Mouse (Mus musculus): ENCODE results near the gene Mmp14.
A peak's percentile ranks its signal among the peaks of the same experiment; 100 is the strongest.

Mmp14 gene

GRCm38 (mm10) chr14:54413877-54414700, 17.3 kb upstream of the Mmp14 start:
- peak; percentile 48 for DNase-seq (ENCODE audit: low spot score)

- no peak for DNase-seq (ENCODE audit: low spot score)
Observed at GRCm38 (mm10) chr14:54415241-54416020, 16.0 kb upstream of the Mmp14 start.

DNA sequence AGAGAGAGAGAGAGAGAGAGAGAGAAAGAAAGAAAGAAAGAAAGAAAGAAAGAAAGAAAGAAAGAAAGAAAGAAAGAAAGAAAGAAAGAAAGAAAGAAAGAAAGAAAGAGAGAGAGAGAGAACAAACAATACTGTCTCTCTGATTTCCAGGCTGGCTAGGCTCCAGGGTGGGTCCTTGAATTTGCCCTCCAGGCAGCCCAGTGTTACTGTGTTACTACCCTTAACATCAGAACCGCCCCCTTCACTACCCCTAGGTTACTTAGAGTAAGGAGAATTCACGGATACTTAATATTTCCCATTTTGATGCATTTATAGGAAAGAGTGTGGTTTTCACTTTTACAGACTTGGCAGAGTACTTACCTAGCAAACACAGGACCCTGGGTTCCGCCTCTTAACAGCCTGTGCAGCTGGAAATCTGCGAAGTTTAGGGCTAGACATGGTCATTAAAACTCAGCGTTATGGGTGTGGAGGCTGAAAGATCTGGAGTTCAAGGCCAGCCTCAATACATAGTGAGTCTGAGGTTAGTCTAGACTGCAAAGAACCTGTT, 15.1 kb upstream of the Mmp14 start:
- no peak for DNase-seq (ENCODE audit: low spot score)

DNA sequence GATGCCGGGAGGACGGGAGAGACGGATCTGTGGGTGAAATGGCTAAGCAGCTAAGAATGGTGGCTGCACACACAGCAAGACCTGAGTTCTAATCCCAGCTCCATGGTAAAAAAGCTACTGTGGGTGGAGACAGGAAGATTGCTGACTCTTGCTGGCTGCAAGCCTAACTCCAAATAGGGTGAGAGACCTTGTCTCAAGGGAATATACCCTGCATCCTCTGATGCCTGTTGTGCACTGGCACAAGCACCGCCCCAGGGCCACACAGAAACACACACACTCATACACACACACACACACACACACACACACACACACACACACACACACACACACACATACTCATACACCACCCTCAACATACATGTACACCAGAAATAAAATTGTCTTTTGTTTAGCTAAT, 14.6 kb upstream of the Mmp14 start:
- no peak for DNase-seq (ENCODE audit: low spot score)

DNA sequence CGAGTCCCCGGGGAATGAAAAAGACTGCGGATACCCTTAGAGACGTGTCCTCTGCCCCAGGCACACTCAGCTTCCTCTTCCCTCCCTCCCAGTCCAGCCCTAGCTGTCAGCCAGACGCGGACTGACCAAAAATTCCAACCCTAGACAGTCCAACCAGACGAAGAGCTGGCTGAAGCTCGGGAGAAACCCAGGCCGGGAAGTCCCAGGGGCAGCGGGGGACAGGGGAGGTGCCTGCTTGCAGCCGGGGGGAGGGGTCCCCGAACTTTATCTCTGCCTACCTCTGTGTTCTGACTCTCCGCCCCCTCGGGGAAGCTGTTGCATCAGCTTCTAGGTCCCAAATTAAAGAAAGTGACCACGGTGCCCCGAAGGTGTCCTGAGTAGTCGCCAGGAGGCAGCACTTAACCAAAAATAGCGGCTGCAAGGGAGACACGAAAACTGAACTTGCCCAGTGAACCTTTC, 13.8 kb upstream of the Mmp14 start, which contains the start of gene Slc7a7:
Slc7a7 (minus strand) TSS at position 158 of the 459 bp plus-strand sequence.
- DNase-seq (ENCODE audit: low spot score) = no peak

DNA sequence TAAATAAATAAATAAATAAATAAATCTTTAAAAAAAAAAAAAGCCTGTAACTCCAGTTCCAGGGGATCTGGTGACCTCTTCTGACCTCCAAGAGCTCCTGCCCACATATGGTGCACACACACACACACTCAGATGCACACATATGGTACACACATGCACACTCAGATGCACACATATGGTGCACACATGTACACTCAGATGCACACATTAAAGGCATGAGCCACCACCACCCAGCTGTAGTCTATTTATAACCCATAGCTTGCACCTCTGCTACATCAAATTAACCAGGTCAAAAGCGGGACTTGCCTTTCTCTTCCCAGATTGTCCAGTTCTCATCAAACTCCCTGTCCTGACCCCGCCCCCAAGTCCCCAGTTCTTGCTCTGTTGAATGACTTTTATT, 10.4 kb upstream of the Mmp14 start:
- no peak for DNase-seq (ENCODE audit: low spot score)

DNA sequence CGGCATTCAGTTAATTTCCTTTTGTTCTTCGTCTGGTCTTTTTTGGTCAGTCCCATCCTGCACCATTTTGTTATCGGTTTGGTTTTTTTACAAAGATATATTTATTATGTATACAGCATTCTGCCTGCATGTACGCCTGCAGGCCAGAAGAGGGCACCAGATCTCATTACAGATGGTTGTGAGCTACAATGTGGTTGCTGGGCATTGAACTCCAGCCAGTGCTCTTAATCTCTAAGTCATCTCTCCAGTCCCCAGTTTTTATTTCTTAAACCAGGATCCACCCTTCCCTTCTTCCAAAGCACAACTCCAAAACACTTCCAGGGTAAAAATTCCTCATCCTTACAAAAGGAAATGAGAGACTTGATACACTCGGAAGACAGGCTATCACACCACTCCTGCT, 8.0 kb upstream of the Mmp14 start:
- DNase-seq (ENCODE audit: low spot score) = no peak

GRCm38 (mm10) chr14:54424634-54425033, 6.8 kb upstream of the Mmp14 start:
- DNase-seq (ENCODE audit: low spot score) = no peak

DNA sequence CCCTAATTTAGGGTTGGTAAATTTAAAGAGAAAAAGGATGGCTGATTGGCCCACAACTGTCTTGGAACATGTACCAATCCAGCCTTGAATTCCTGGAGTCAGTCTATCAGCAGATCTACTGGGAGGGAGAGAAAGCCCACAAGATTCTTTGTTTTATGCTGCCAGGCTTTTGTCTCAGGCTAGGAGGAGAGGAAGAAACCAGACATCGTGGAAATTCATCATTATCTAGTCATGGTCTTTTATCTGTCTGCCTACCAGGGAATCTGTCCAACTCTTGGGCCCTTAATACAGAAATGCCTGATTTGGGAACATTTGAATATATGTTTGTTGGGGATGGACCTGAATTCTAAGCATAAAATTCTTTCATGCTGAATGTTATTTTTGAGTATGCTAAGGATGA, 5.9 kb upstream of the Mmp14 start:
- DNase-seq (ENCODE audit: low spot score) = no peak

DNA sequence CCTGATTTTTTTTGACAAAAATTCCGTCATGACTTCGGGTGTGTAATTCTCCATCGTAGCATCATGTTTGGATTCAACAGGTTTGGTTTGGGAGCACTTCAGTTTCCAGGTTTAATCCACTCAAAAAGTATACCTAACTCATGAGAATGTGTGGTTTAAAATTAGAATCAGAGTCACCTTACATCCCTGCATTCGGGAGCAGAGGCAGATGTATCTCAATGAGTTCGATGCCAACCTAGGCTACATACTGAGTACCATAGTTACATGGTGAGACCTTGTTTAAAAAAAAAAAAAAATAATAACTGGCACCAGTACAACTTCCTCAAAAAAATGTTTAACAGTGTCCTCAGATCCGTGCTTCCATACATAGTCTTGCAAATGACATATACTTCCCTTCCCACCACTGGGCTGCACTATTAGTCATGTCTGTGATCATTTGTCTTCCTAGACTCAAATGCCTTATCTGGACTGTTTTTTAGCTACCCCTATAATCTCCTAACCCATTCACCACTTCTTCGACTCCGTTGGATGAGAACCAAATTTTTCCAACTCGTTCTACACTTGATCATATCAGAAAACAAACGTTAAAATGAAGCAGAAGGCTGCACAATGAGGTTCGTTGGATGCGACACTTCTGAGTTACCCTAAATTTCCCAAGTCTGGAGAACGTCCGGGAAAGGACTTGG, 5.3 kb upstream of the Mmp14 start:
- no peak for DNase-seq (ENCODE audit: low spot score)

DNA sequence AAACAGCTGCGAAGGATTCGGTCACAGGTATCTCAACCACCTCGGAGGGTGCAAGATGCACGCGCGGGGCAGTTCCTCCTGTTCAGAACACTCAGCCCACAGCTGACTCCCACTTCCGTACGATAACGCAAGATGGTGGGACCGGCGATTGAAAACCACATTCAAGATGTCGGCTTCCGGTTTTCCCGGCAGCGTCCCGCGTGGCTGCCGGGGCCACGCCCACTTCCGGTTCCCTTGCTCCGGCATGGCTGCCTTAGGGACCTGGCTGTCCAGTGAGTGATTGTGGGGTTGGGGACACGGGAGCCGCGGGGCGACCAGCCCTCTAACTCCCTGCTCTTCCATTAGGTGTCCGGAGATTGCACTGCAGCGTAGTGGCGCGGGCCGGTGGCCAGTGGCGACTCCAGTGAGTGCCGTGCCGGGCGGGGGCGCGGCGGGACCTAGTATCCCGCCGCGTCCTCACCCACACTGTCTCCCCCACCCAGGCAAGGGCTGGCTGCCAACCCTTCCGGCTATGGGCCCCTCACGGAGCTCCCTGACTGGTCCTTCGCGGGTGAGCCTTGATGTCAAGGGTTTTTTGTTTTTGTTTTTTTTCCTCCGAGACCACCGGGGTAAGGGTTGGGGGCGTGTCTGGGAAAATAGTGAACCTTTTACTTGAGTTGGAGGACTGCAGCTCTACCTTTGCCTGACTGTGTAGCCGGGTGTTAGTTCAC, 4.6 kb upstream of the Mmp14 start, which contains the start of gene Mrpl52:
Mrpl52 (plus strand) TSS at position 221 of the 710 bp plus-strand sequence.
- DNase-seq (ENCODE audit: low spot score) = peak; percentile 88

DNA sequence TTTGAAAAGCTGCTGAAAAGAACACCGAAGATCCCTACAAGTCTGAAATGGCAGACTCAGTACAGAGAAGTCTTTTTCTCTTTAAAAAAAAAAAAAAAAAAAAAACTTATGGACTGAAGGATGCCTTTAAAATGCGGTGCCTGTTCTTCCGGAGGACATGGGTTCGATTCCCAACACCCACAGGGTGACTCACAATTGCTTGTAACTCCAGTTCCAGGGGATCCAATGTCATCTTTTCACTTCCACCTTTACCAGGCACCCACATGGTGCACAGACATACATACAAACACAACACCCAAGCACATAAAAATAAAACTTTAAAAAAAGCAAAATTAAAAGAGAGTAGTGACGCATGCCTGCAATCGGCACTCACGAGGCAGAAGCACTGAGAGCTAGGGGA, 3.7 kb upstream of the Mmp14 start:
- DNase-seq (ENCODE audit: low spot score) = no peak

GRCm38 (mm10) chr14:54428421-54428820, 3.0 kb upstream of the Mmp14 start:
- DNase-seq (ENCODE audit: low spot score) = no peak

DNA sequence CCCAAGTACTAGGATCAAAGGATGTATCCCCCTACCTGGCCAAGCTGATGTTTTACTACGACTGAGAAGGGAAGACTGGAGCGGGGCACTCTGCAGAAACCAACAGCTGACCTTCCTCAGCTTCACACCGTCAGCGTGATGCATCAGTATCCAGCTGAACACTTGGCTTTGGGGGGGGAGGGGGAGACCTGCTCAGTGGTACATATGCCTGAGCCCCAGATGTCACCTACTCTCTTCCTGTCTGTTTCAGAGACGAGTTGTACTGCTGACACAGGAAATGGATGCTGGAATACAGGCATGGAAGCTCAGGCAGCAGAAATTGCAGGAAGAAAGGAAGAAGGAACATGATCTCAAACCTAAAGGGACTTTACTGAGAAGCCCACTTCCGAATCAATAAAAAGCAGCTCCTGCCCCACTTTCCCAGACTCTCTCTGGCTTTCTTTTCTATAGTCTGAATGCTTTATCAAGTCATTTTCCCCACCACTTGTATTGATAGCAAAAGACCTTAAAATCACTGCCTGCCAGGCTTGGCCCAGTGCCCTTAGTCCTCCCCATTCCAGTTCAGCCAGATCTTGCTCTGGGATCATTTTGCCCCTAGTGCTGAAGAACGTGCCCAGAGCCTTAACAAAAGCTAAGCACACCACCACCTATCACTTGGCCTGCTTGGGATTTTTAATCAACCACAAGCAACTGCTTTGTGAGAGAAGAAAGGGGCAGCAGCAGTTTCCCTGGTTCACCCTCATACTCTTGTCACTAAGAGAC, 1.9 kb upstream of the Mmp14 start:
- peak; percentile 44 for DNase-seq (ENCODE audit: low spot score)

DNA sequence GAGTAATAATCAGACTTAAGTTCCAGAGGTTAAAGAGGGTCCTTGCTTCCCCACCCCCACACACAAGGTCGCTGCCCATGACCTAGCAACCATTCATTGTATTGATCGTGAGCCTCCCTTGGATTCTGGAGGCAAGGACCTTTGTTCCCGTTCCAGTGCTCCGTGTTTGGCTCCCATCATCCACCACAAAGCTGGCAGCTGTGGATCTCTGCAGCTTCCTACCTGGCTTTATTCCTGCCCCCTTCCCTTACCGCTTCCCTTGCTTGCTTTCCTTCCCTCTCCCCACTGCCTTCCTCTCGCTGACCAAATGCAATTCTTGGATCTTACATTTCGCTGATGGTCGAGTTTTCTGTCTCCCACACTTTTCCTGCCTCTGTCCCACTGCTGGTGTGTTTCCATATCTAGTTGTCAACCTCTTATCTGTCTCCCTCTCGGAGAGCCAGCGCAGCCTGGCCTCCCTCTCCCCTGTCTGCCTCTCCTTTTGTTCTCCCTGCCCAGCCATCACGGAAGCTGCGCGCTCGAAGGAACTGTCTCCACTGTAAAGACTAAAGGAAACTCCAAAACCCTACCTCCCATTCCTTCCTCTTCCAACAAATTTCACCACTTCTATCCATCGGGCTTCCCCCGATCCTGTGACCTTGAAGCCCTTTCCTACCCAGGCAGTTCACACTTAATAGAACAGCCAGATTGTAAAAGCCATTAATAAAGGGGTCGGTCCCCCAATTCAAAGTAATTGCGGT, 836 bp upstream of the Mmp14 start:
- no peak for DNase-seq (ENCODE audit: low spot score)

DNA sequence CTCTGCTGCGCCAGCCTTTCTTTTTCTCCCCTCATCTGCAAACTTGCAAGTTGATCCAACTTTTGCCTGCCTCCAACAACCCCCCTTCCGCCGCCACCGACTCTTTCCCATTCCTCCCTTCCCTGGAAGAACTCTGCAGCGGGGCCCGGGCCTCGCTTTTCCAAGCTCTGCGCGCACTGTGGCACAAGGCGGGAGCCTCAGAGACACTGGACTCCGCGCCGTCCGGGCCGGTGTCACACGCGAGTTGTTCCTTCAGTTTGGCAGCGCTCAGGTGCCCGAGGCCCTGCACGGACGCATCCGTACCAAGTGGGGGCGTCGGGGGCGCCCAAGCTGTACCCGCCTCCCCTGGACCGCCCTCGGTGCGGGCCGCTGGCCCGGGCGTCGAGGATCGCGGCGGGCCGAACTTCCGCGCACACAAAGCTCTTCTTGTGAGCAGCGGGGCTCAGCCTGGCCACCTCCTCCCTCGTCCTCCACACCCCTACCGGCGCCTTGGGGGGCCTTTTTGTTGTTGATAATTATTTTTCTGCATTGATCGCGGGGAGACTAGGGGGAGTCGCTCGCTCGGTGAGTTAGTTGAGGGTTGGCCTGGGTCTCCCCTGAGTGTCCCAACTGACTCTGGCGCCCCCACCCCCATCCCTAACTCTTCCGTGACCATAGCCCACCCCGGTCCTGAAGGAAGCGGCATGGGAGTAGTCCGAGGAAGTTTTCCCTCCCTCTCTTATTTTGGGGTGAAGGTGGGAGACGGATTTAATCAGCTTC, 845 bp downstream of the Mmp14 start:
- no peak for DNase-seq (ENCODE audit: low spot score)

GRCm38 (mm10) chr14:54432837-54433830, 1.7 kb downstream of the Mmp14 start:
- no peak for DNase-seq (ENCODE audit: low spot score)

- DNase-seq (ENCODE audit: low spot score) = no peak
Observed at GRCm38 (mm10) chr14:54433941-54434531, 2.6 kb downstream of the Mmp14 start.
